Mouse (Mus musculus) liver, embryonic 14.5 days (tissue): ENCODE results near the gene Olfr1499. TPM values are rescaled to one million over a fixed set of nuclear protein-coding genes. Genes with fewer than 3 reads are reported as not detected.
"Not testable (repeated sequence)": the region's sequence is repeated elsewhere in the genome, so short reads cannot be mapped to it uniquely, and the experiment has no call there.

Source experiments
- ATAC-seq: fragments of 200-750 bp; cut with Nextera tagmentation; 2 replicates; pipeline ENCODE4 v1.8.0; 2017; ENCODE audit warnings: moderate number of reproducible peaks, mild to moderate bottlenecking, moderate library complexity; ENCODE audit not compliant: insufficient read depth
- DNase-seq, 3 experiments: peaks; one replicate each; pipeline ENCODE4 v3.0.0-alpha.2; 2012 to 2013; ENCODE audit warnings: low read depth in 3 of 3, low spot score in 3 of 3
- H3K27ac ChIP-seq: fragments of 300-500 bp; sonication (generic); 2 replicates; pipeline ENCODE4 v1.5.1; 2014; ENCODE audit warnings: moderate library complexity, mild to moderate bottlenecking, control low read depth, inconsistent platforms
- H3K27me3 ChIP-seq: fragments of 300-500 bp; sonication (generic); 2 replicates; pipeline ENCODE4 v1.6.1; 2014; ENCODE audit warnings: mild to moderate bottlenecking, low read length, moderate library complexity; ENCODE audit not compliant: control insufficient read depth, insufficient read depth
- H3K36me3 ChIP-seq: fragments of 300-500 bp; sonication (generic); replicated peaks from 2 replicates; pipeline ENCODE4 v1.6.1; 2014; ENCODE audit warnings: low read depth; ENCODE audit not compliant: control insufficient read depth, insufficient read depth
- H3K4me1 ChIP-seq, 2 experiments: fragments of 200-500 bp in 1 of 2; fragments of 300-500 bp in 1 of 2; sonication (generic) in 1 of 2; replicated peaks; 2 replicates each; pipeline ENCODE4 v1.6.1; 2012 to 2014; ENCODE audit warnings: antibody characterized with exemption in 1 of 2, inconsistent platforms in 1 of 2, low read length in 1 of 2; ENCODE audit not compliant: control insufficient read depth in 2 of 2, insufficient read depth in 2 of 2
- H3K4me2 ChIP-seq: fragments of 300-500 bp; sonication (generic); 2 replicates; pipeline ENCODE4 v1.6.1; 2014; ENCODE audit warnings: low read depth, mild to moderate bottlenecking, control low read depth, moderate library complexity
- H3K4me3 ChIP-seq, 2 experiments: fragments of 200-500 bp in 1 of 2; fragments of 300-500 bp in 1 of 2; sonication (generic) in 1 of 2; 2 replicates each; pipeline ENCODE4 v1.5.1; 2012 to 2014; ENCODE audit warnings: low read depth in 2 of 2, low read length in 2 of 2, mild to moderate bottlenecking in 2 of 2, control low read depth in 1 of 2, inconsistent platforms in 1 of 2, moderate library complexity in 1 of 2; ENCODE audit not compliant: insufficient read depth in 1 of 2
- H3K9ac ChIP-seq: fragments of 300-500 bp; sonication (generic); replicated peaks from 2 replicates; pipeline ENCODE4 v1.6.1; 2014; ENCODE audit warnings: mild to moderate bottlenecking, control low read depth, moderate library complexity
- H3K9me3 ChIP-seq: fragments of 300-500 bp; sonication (generic); 2 replicates; pipeline ENCODE4 v1.6.1; 2016; ENCODE audit warnings: low read length, mixed read lengths; ENCODE audit not compliant: control insufficient read depth
- CTCF ChIP-seq: IDR thresholded peaks from 2 replicates; pipeline ENCODE4 v1.5.1; 2016; ENCODE audit warnings: antibody characterized with exemption, low read depth, control low read depth
- EP300 ChIP-seq: IDR thresholded peaks from 2 replicates; pipeline ENCODE4 v1.6.1; 2016; ENCODE audit warnings: antibody characterized with exemption, low read depth
- WGBS: fragments of 180-500 bp; shearing (Covaris S2); extraction: QIAGEN DNeasy Blood & Tissue Kit; methylation state at CpG from one replicate; pipeline ENCODE4 v1.1.7; 2014; ENCODE audit not compliant: insufficient replicate concordance; 5-methylcytosine and 5-hydroxymethylcytosine counted together
- polyA plus RNA-seq, 2 experiments: library from polyadenylated mRNA; depleted of rRNA in 1 of 2; stranded (reverse) in 1 of 2; unstranded in 1 of 2; fragments of >200 nt; fragmentation: Nextera tagmentation in 1 of 2; extraction: Ambion mirVana in 1 of 2; gene quantifications; 2 replicates each; pipeline versions ENCODE4 v1.2.1 to v1.2.3; 2012 to 2014

Olfr1499 gene
- not detected in 2 replicates for polyA plus RNA-seq (2012; rRNA removed)
- polyA plus RNA-seq (2014; fragmentation: Nextera tagmentation; extraction: Ambion mirVana): not detected in 2 replicates

- no peak for ATAC-seq
- Histone ChIP-seq H3K4me2 (no peak within 1 kb of the TSS), H3K9ac (no peak within 1 kb of the TSS)
Measured at GRCm38 (mm10) chr19:13819347-13819746, at the start of gene Olfr1499. Gene Olfr1499 (minus strand): TSS chr19:13819447.

GRCm38 (mm10) chr19:13861495-13861894 is 42.2 kb upstream of the Olfr1499 start, which contains the start of gene Olfr1502:
Gene Olfr1502 (plus strand): TSS chr19:13861795.
- H3K4me3 ChIP-seq: no peak within 1 kb of the TSS
- no peak within 1 kb of the TSS for H3K27ac ChIP-seq
- no peak for ATAC-seq
- no peak for DNase-seq
- H3K9ac ChIP-seq: no peak within 1 kb of the TSS
- no peak within 1 kb of the TSS for H3K4me2 ChIP-seq
- TF ChIP-seq EP300: no peak
- no peak for TF ChIP-seq CTCF
- H3K36me3 ChIP-seq: no peaks in the 10 kb centered on the region
- WGBS: 50% methylated on average over 1 of the region's 1 CpGs
- H3K4me1 ChIP-seq: no peaks in the 10 kb centered on the region
- H3K27me3 ChIP-seq: no peaks in the 10 kb centered on the region
- no peaks in the 10 kb centered on the region for H3K9me3 ChIP-seq

More at GRCm38 (mm10) chr19:13819347-13819746, at the start of gene Olfr1499:
- Histone ChIP-seq H3K27me3 (no peaks in the 10 kb centered on the region), H3K4me1 (no peaks in the 10 kb centered on the region), H3K9me3 (no peaks in the 10 kb centered on the region), H3K4me3 (no peak within 1 kb of the TSS), H3K36me3 (no peaks in the 10 kb centered on the region), H3K27ac (no peak within 1 kb of the TSS)
- DNase-seq: no peak
- TF ChIP-seq CTCF (no peak), EP300 (no peak)

GRCm38 (mm10) chr19:13850592-13850991 is 31.3 kb upstream of the Olfr1499 start, which contains the start of gene Olfr1501:
Gene Olfr1501 (minus strand): TSS chr19:13850692.
- H3K4me3 ChIP-seq, H3K4me1 ChIP-seq, H3K36me3 ChIP-seq, H3K4me2 ChIP-seq, DNase-seq, H3K27ac ChIP-seq, H3K9me3 ChIP-seq, ATAC-seq, H3K27me3 ChIP-seq, H3K9ac ChIP-seq: not testable (repeated sequence)

GRCm38 (mm10) chr19:13830388-13830787 is 11.1 kb upstream of the Olfr1499 start, which contains the start of gene Olfr1500:
Gene Olfr1500 (minus strand): TSS chr19:13830488.
- Histone ChIP-seq H3K4me3 (no peak within 1 kb of the TSS), H3K9ac (no peak within 1 kb of the TSS), H3K4me1 (no peaks in the 10 kb centered on the region), H3K27ac (no peak within 1 kb of the TSS), H3K4me2 (no peak within 1 kb of the TSS), H3K36me3 (no peaks in the 10 kb centered on the region), H3K9me3 (no peaks in the 10 kb centered on the region), H3K27me3 (no peaks in the 10 kb centered on the region)
- no peak for DNase-seq
- no peak for TF ChIP-seq EP300
- no peak for TF ChIP-seq CTCF
- no peak for ATAC-seq

DNA sequence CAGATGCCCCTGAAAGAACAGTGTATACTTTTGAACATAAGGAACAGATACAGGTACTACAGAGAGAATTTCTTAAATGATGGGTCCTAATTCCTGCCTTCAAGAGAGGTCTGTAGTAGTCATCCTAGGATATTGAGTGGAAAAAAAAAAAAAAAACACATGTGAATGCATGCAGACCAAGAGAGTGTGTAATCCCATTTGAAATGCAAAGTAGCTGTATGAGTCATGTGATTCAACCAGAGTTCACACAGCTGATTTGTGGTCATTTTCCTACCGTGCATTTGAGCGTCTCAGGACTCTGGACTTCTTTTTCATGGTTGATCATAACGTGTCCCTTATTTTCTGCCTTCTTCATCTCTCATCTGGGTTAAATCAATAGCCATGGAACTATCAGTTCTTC is 9.2 kb upstream of the Olfr1499 start:
- no peak for ATAC-seq

More for the DNA sequence above, 9.2 kb upstream of the Olfr1499 start:
- DNase-seq: no peak
- Histone ChIP-seq H3K9me3 (no peaks in the 10 kb centered on the region), H3K9ac (no peak overlapping the region), H3K4me1 (no peaks in the 10 kb centered on the region), H3K4me2 (no peak overlapping the region), H3K36me3 (no peaks in the 10 kb centered on the region), H3K4me3 (no peak overlapping the region), H3K27me3 (no peaks in the 10 kb centered on the region), H3K27ac (no peak overlapping the region)
- TF ChIP-seq EP300: no peak
- TF ChIP-seq CTCF: no peak
- WGBS: 60% methylated on average over 3 of the region's 3 CpGs
